Comparison of ENCODE assay signal across 9 mouse cellular contexts in the genomic region with DNA sequence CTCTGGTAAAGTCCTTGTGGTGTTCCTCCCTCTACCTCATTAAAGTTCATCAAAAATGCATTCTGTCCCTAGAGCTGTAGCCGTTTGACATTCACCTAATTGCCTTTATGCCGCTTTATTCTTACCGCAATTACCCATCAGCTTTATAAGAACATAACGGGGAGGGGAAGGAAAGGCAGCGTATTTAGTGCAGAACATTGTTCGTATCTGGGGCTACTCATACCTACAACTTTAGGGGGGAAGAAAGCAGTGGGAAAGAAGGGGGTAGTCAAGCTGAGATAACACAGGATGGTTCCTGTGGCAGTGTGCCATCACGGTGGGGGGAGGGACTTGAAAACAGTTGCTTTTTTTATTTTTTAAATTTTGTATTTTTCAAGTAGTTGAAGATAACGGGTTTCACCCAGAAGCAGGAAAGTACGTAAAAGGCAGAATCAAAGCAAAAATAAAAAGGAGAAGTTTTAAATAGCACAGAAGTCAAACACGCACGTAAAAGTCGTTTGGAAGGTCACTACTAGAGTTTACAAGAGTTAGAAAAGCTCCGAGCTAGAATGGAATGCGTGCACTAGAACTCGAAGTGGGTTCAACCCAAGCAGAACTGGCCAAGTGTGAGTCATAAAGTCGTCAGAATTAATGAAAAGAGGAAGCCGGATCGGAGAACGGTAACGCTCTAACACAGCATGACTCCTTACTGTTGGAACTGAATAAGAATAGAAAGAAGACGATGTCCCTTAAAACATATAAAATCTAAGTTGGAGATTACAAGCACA. TPM values are rescaled to one million over a fixed set of nuclear protein-coding genes. Genes with fewer than 3 reads are reported as not detected.
DNase-seq lines count a peak whose midpoint lies in the region; ATAC-seq and TF ChIP-seq lines count a peak whose summit lies in the region.
"Had no signal": no experiment of that assay in that cellular context is flagged by ENCODE, and none has a peak within 500 bp of the region (broad histone marks: within the 10 kb centered on the region; RNA-seq: fewer than 3 reads in every experiment).

No protein-coding gene starts in this region.

- TF ChIP-seq POLR2A in lung, adult 2 months (IDR thresholded peaks at IDR 0.05; ENCODE audit: borderline replicate concordance, extremely low read depth, low read depth, low read length), result no peak
- no peak for TF ChIP-seq POLR2A in bone marrow macrophage, adult 2 months (IDR thresholded peaks at IDR 0.05; ENCODE audit: borderline replicate concordance, low read depth, low read length)

- no peaks in the 10 kb centered on the region for H3K36me3 ChIP-seq in liver, embryonic 14.5 days (replicated peaks; ENCODE audit: control insufficient read depth, insufficient read depth, low read depth)

- peak overlapping the region; percentile 37 for H3K27ac ChIP-seq in bone marrow macrophage, adult 2 months (ENCODE audit: insufficient read depth, low read depth, low read length)
- no peak overlapping the region for H3K27ac ChIP-seq in liver, embryonic 14.5 days

- TF ChIP-seq EP300 in liver, embryonic 14.5 days (IDR thresholded peaks at IDR 0.05; ENCODE audit: low read depth), result no peak

- H3K27me3 ChIP-seq in liver, embryonic 14.5 days (ENCODE audit: control insufficient read depth, insufficient read depth, low read length), result no peaks in the 10 kb centered on the region

- H3K4me2 ChIP-seq in liver, embryonic 14.5 days (ENCODE audit: low read depth), result peak overlapping the region; percentile 48

- WGBS in lung, adult 2 months, result 41% methylated on average over 21 of the region's 21 CpGs
- WGBS in liver, embryonic 14.5 days (ENCODE audit: insufficient replicate concordance), result 17% methylated on average over 21 of the region's 21 CpGs

- peak overlapping the region; percentile 48 for H3K4me3 ChIP-seq in lung, adult 2 months (replicated peaks; ENCODE audit: extremely low read depth, low read depth, low read length)
- H3K4me3 ChIP-seq in bone marrow macrophage, adult 2 months (ENCODE audit: insufficient read depth, low read length), result peak overlapping the region; percentile 58
- peak overlapping the region in 1 of 2 experiments; percentile 10; a peak in 2 of 4 replicates for H3K4me3 ChIP-seq in liver, embryonic 14.5 days (ENCODE audit: insufficient read depth in 1 of 2, low read depth in 2 of 2, low read length in 2 of 2)

- peaks cover 7% of the 10 kb centered on the region; the same call in 1 of the 2 replicates for H3K4me1 ChIP-seq in lung, adult 2 months (ENCODE audit: control insufficient read depth, insufficient read depth, low read length)
- H3K4me1 ChIP-seq in bone marrow macrophage, adult 2 months (ENCODE audit: control insufficient read depth, insufficient read depth, low read length), result peaks cover 14% of the 10 kb centered on the region
- H3K4me1 ChIP-seq in liver, embryonic 14.5 days (replicated peaks; ENCODE audit: control insufficient read depth in 2 of 2, insufficient read depth in 2 of 2, low read length in 1 of 2), result peaks cover 0 to 12% of the 10 kb centered on the region in 2 experiments; a peak in 2 of 4 replicates

- no peak for DNase-seq in lung, adult 2 months
- DNase-seq in lung, postnatal 14 days, result no peak
- DNase-seq in liver, embryonic 14.5 days (ENCODE audit: low read depth in 3 of 3, low spot score in 3 of 3), result no peak
- peak; percentile 68 for DNase-seq in testis, postnatal 10 days (ENCODE audit: low spot score)
- DNase-seq in gastrocnemius, adult 8-10 months (ENCODE audit: low spot score in 2 of 2), result no peak
- no peak for DNase-seq in embryo, embryonic 10.5 days (ENCODE audit: low spot score)
- no peak for DNase-seq in ovary, postnatal 36 days (ENCODE audit: low spot score)

- ATAC-seq in liver, embryonic 14.5 days (ENCODE audit: insufficient read depth), result no peak
- ATAC-seq: midbrain, embryonic 16.5 days had no signal

- no peaks in the 10 kb centered on the region for H3K9me3 ChIP-seq in liver, embryonic 14.5 days (ENCODE audit: control insufficient read depth, low read length)

- H3K9ac ChIP-seq in liver, embryonic 14.5 days (replicated peaks), result no peak overlapping the region

- TF ChIP-seq CTCF in lung, adult 2 months (IDR thresholded peaks at IDR 0.05; ENCODE audit: insufficient read depth, low read length), result no peak
- no peak for TF ChIP-seq CTCF in bone marrow macrophage, adult 2 months (IDR thresholded peaks at IDR 0.05; ENCODE audit: low read depth, low read length)
- TF ChIP-seq CTCF in liver, embryonic 14.5 days (IDR thresholded peaks at IDR 0.05; ENCODE audit: low read depth), result no peak

RNA-seq across cellular contexts. Expression of a gene that starts 34.6 kb away (rescaled TPM):
- 65.8 and 71.2 TPM in 2 replicates for polyA plus RNA-seq in lung, adult 2 months (2012; rRNA removed)
- polyA plus RNA-seq in bone marrow macrophage, adult 2 months (2012; ENCODE audit: insufficient read depth, insufficient read length, missing spikeins), result 42.8 and 54.7 TPM in 2 replicates
- polyA plus RNA-seq in liver, embryonic 14.5 days (2012; rRNA removed), result 0.75 and 1.4 TPM in 2 replicates
- polyA plus RNA-seq in liver, embryonic 14.5 days (2014; fragmentation: Nextera tagmentation; extraction: Ambion mirVana), result 1.8 and 2.7 TPM in 2 replicates
- total RNA-seq in gastrocnemius, adult 8-10 months (2022), result under 1 TPM in 3 of 4 experiments, not detected in 1; 0.05 to 0.54 (median 0.24) TPM

Comparison
In these comparisons a context has a peak if more than half of its experiments do, and no peak if none do; other contexts are left out.
1. RNA of a gene that starts 34.6 kb away (polyA plus RNA-seq): 65.8 to 71.2 TPM in lung, adult 2 months and 42.8 to 54.7 TPM in bone marrow macrophage, adult 2 months; 0.75 to 2.7 TPM in liver, embryonic 14.5 days; every median in the first group is over 10 times any median in the second.